Mouse (Mus musculus): ENCODE results near the gene Slc35e3. TPM values are rescaled to one million over a fixed set of nuclear protein-coding genes. Genes with fewer than 3 reads are reported as not detected.

Gene Slc35e3
- 7.5 and 12.5 TPM in 2 replicates for polyA plus RNA-seq (2014; fragmentation: Nextera tagmentation; extraction: Ambion mirVana)

GRCm38 (mm10) chr10:117746297-117746883 lies at the start of gene Slc35e3:
TSS of gene Slc35e3 (minus strand) at chr10:117746365.
- no peaks in the 10 kb centered on the region for H3K27me3 ChIP-seq (ENCODE audit: control insufficient read depth, insufficient read depth, low read length)
- peak within 1 kb of the TSS; percentile 84 for H3K4me2 ChIP-seq (replicated peaks; ENCODE audit: low read depth, low read length)
- 19% methylated on average over 38 of the region's 46 CpGs for WGBS
- ATAC-seq (ENCODE audit: low FRiP score, low TSS enrichment): peak; percentile 97
- H3K27ac ChIP-seq (ENCODE audit: low read depth, low read length): no peak within 1 kb of the TSS
- H3K36me3 ChIP-seq (ENCODE audit: control insufficient read depth, insufficient read depth, low read length): peaks cover 21% of the 10 kb centered on the region; the same call in 1 of the 2 replicates
- 0 out of 2 replicates have a peak, but pooled peaks cover 5% of the 10 kb centered on the region for H3K4me1 ChIP-seq (ENCODE audit: control insufficient read depth, insufficient read depth, low read length)
- H3K9me3 ChIP-seq (ENCODE audit: control insufficient read depth, low read length): no peaks in the 10 kb centered on the region
- peak within 1 kb of the TSS; percentile 50 for H3K4me3 ChIP-seq (ENCODE audit: low read length)
- peak within 1 kb of the TSS; percentile 60 for H3K9ac ChIP-seq (ENCODE audit: low read depth, low read length)

GRCm38 (mm10) chr10:117795206-117795605 lies 49.0 kb upstream of the Slc35e3 start:
- no peak overlapping the region for H3K4me2 ChIP-seq (replicated peaks; ENCODE audit: low read depth, low read length)
- ATAC-seq (ENCODE audit: low FRiP score, low TSS enrichment): no peak
- H3K9me3 ChIP-seq (ENCODE audit: control insufficient read depth, low read length): no peaks in the 10 kb centered on the region; the same call in 1 of the 2 replicates
- WGBS: 86% methylated on average over 4 of the region's 4 CpGs
- no peak overlapping the region for H3K27ac ChIP-seq (ENCODE audit: low read depth, low read length)
- no peak overlapping the region for H3K9ac ChIP-seq (ENCODE audit: low read depth, low read length)
- H3K36me3 ChIP-seq (ENCODE audit: control insufficient read depth, insufficient read depth, low read length): no peaks in the 10 kb centered on the region
- H3K27me3 ChIP-seq (ENCODE audit: control insufficient read depth, insufficient read depth, low read length): no peaks in the 10 kb centered on the region
- H3K4me1 ChIP-seq (ENCODE audit: control insufficient read depth, insufficient read depth, low read length): peaks cover 10% of the 10 kb centered on the region; the same call in 1 of the 2 replicates
- H3K4me3 ChIP-seq (ENCODE audit: low read length): no peak overlapping the region

- H3K9ac ChIP-seq (ENCODE audit: low read depth, low read length): no peak overlapping the region
- no peak overlapping the region; the same call in 1 of the 2 replicates for H3K4me2 ChIP-seq (replicated peaks; ENCODE audit: low read depth, low read length)
- H3K4me1 ChIP-seq (ENCODE audit: control insufficient read depth, insufficient read depth, low read length): peaks cover 10% of the 10 kb centered on the region; the same call in 1 of the 2 replicates
- 74% methylated on average over 11 of the region's 11 CpGs for WGBS
- no peak for ATAC-seq (ENCODE audit: low FRiP score, low TSS enrichment)
- no peaks in the 10 kb centered on the region for H3K36me3 ChIP-seq (ENCODE audit: control insufficient read depth, insufficient read depth, low read length)
- H3K4me3 ChIP-seq (ENCODE audit: low read length): no peak overlapping the region
- H3K9me3 ChIP-seq (ENCODE audit: control insufficient read depth, low read length): no peaks in the 10 kb centered on the region; the same call in 1 of the 2 replicates
- H3K27me3 ChIP-seq (ENCODE audit: control insufficient read depth, insufficient read depth, low read length): no peaks in the 10 kb centered on the region
- no peak overlapping the region for H3K27ac ChIP-seq (ENCODE audit: low read depth, low read length)
These were observed 47.4 kb upstream of the Slc35e3 start for GRCm38 (mm10) chr10:117793436-117794030.

GRCm38 (mm10) chr10:117792141-117793091 lies 46.3 kb upstream of the Slc35e3 start, which contains the start of gene Nup107:
TSS of gene Nup107 (minus strand) at chr10:117792705.
- WGBS: under 1% methylated on average over 75 of the region's 75 CpGs

GRCm38 (mm10) chr10:117791171-117791470 lies 45.0 kb upstream of the Slc35e3 start:
- 93% methylated on average over 2 of the region's 2 CpGs for WGBS
- Histone ChIP-seq H3K4me1 (ENCODE audit: control insufficient read depth, insufficient read depth, low read length) (peaks cover 10% of the 10 kb centered on the region; the same call in 1 of the 2 replicates), H3K4me3 (ENCODE audit: low read length) (peak overlapping the region; percentile 93; the same call in 1 of the 2 replicates), H3K27me3 (ENCODE audit: control insufficient read depth, insufficient read depth, low read length) (no peaks in the 10 kb centered on the region), H3K9ac (ENCODE audit: low read depth, low read length) (peak overlapping the region; percentile 86; the same call in 1 of the 2 replicates), H3K36me3 (ENCODE audit: control insufficient read depth, insufficient read depth, low read length) (peaks cover 19% of the 10 kb centered on the region), H3K4me2 (replicated peaks; ENCODE audit: low read depth, low read length) (peak overlapping the region; percentile 68), H3K27ac (ENCODE audit: low read depth, low read length) (no peak overlapping the region), H3K9me3 (ENCODE audit: control insufficient read depth, low read length) (no peaks in the 10 kb centered on the region; the same call in 1 of the 2 replicates)
- no peak for ATAC-seq (ENCODE audit: low FRiP score, low TSS enrichment)

More at GRCm38 (mm10) chr10:117792141-117793091, 46.3 kb upstream of the Slc35e3 start, which contains the start of gene Nup107:
- Histone ChIP-seq H3K9ac (ENCODE audit: low read depth, low read length) (peak within 1 kb of the TSS; percentile 86), H3K27ac (ENCODE audit: low read depth, low read length) (peak within 1 kb of the TSS; percentile 77), H3K9me3 (ENCODE audit: control insufficient read depth, low read length) (no peaks in the 10 kb centered on the region; the same call in 1 of the 2 replicates), H3K4me2 (replicated peaks; ENCODE audit: low read depth, low read length) (peak within 1 kb of the TSS; percentile 68), H3K36me3 (ENCODE audit: control insufficient read depth, insufficient read depth, low read length) (peaks cover 7% of the 10 kb centered on the region), H3K27me3 (ENCODE audit: control insufficient read depth, insufficient read depth, low read length) (no peaks in the 10 kb centered on the region), H3K4me1 (ENCODE audit: control insufficient read depth, insufficient read depth, low read length) (peaks cover 10% of the 10 kb centered on the region; the same call in 1 of the 2 replicates), H3K4me3 (ENCODE audit: low read length) (peak within 1 kb of the TSS; percentile 93)
- peak; percentile 99 for ATAC-seq (ENCODE audit: low FRiP score, low TSS enrichment)

- no peak overlapping the region for H3K4me3 ChIP-seq (ENCODE audit: low read length)
These were observed 44.4 kb upstream of the Slc35e3 start for GRCm38 (mm10) chr10:117790421-117791170.

GRCm38 (mm10) chr10:117790011-117790410 lies 43.8 kb upstream of the Slc35e3 start:
- H3K4me2 ChIP-seq (replicated peaks; ENCODE audit: low read depth, low read length): no peak overlapping the region
- no peak overlapping the region for H3K27ac ChIP-seq (ENCODE audit: low read depth, low read length)
- no peak overlapping the region for H3K4me3 ChIP-seq (ENCODE audit: low read length)
- 88% methylated on average over 1 of the region's 1 CpGs for WGBS
- H3K36me3 ChIP-seq (ENCODE audit: control insufficient read depth, insufficient read depth, low read length): peaks cover 30% of the 10 kb centered on the region
- H3K4me1 ChIP-seq (ENCODE audit: control insufficient read depth, insufficient read depth, low read length): peaks cover 10% of the 10 kb centered on the region; the same call in 1 of the 2 replicates
- H3K9ac ChIP-seq (ENCODE audit: low read depth, low read length): no peak overlapping the region
- H3K9me3 ChIP-seq (ENCODE audit: control insufficient read depth, low read length): no peaks in the 10 kb centered on the region
- ATAC-seq (ENCODE audit: low FRiP score, low TSS enrichment): no peak
- no peaks in the 10 kb centered on the region for H3K27me3 ChIP-seq (ENCODE audit: control insufficient read depth, insufficient read depth, low read length)

More at GRCm38 (mm10) chr10:117790421-117791170, 44.4 kb upstream of the Slc35e3 start:
- Histone ChIP-seq H3K36me3 (ENCODE audit: control insufficient read depth, insufficient read depth, low read length) (peaks cover 24% of the 10 kb centered on the region), H3K9me3 (ENCODE audit: control insufficient read depth, low read length) (no peaks in the 10 kb centered on the region), H3K4me1 (ENCODE audit: control insufficient read depth, insufficient read depth, low read length) (peaks cover 10% of the 10 kb centered on the region; the same call in 1 of the 2 replicates), H3K27me3 (ENCODE audit: control insufficient read depth, insufficient read depth, low read length) (no peaks in the 10 kb centered on the region), H3K27ac (ENCODE audit: low read depth, low read length) (no peak overlapping the region), H3K4me2 (replicated peaks; ENCODE audit: low read depth, low read length) (no peak overlapping the region; the same call in 1 of the 2 replicates), H3K9ac (ENCODE audit: low read depth, low read length) (no peak overlapping the region; the same call in 1 of the 2 replicates)
- 93% methylated on average over 17 of the region's 17 CpGs for WGBS
- ATAC-seq (ENCODE audit: low FRiP score, low TSS enrichment): no peak

GRCm38 (mm10) chr10:117784646-117785045 lies 38.5 kb upstream of the Slc35e3 start:
- Histone ChIP-seq H3K27ac (ENCODE audit: low read depth, low read length) (no peak overlapping the region), H3K4me2 (replicated peaks; ENCODE audit: low read depth, low read length) (no peak overlapping the region), H3K4me3 (ENCODE audit: low read length) (no peak overlapping the region), H3K9ac (ENCODE audit: low read depth, low read length) (no peak overlapping the region), H3K4me1 (ENCODE audit: control insufficient read depth, insufficient read depth, low read length) (no peaks in the 10 kb centered on the region), H3K9me3 (ENCODE audit: control insufficient read depth, low read length) (no peaks in the 10 kb centered on the region), H3K27me3 (ENCODE audit: control insufficient read depth, insufficient read depth, low read length) (no peaks in the 10 kb centered on the region), H3K36me3 (ENCODE audit: control insufficient read depth, insufficient read depth, low read length) (peaks cover 78% of the 10 kb centered on the region)
- 95% methylated on average over 7 of the region's 7 CpGs for WGBS
- no peak for ATAC-seq (ENCODE audit: low FRiP score, low TSS enrichment)

Data from kidney, embryonic 14.5 days (tissue).